Mouse (Mus musculus): ENCODE results near the gene Sept9.

GRCm38 (mm10) chr11:117314026-117314425 lies 114.6 kb downstream of the Sept9 start:
- TF ChIP-seq GATA1 (IDR thresholded peaks at IDR 0.05; ENCODE audit: low read length) = no peak
- TF ChIP-seq TAL1 (IDR thresholded peaks at IDR 0.05; ENCODE audit: low read length) = no peak
